Mouse (Mus musculus) hindbrain, embryonic 11.5 days (tissue): ENCODE results near the gene Adgre5. TPM values are rescaled to one million over a fixed set of nuclear protein-coding genes. Genes with fewer than 3 reads are reported as not detected.

Experiments used
- ATAC-seq: fragments of 200-750 bp; cut with Nextera tagmentation; 2 replicates; pipeline ENCODE4 v1.8.0; 2017; ENCODE audit warnings: mild to moderate bottlenecking, moderate TSS enrichment, moderate library complexity; ENCODE audit not compliant: low FRiP score
- DNase-seq: peaks from one replicate; pipeline ENCODE4 v3.0.0-alpha.2; 2015; ENCODE audit warnings: low spot score
- H3K27ac ChIP-seq: fragments of 300-500 bp; sonication (generic); 2 replicates; pipeline ENCODE4 v1.5.1; 2014; ENCODE audit warnings: mild to moderate bottlenecking, low read depth, low read length
- H3K27me3 ChIP-seq: fragments of 300-500 bp; sonication (generic); 2 replicates; pipeline ENCODE4 v1.6.1; 2014; ENCODE audit warnings: mild to moderate bottlenecking, low read length, moderate library complexity, mixed read lengths; ENCODE audit not compliant: control insufficient read depth, insufficient read depth
- H3K36me3 ChIP-seq: fragments of 300-500 bp; sonication (generic); 2 replicates; pipeline ENCODE4 v1.6.1; 2014; ENCODE audit warnings: mild to moderate bottlenecking, low read length, moderate library complexity, mixed read lengths; ENCODE audit not compliant: control insufficient read depth, insufficient read depth
- H3K4me1 ChIP-seq: fragments of 300-500 bp; sonication (generic); replicated peaks from 2 replicates; pipeline ENCODE4 v1.6.1; 2014; ENCODE audit warnings: low read length, mixed read lengths; ENCODE audit not compliant: control insufficient read depth, insufficient read depth
- H3K4me2 ChIP-seq: fragments of 300-500 bp; sonication (generic); replicated peaks from 2 replicates; pipeline ENCODE4 v1.6.1; 2014; ENCODE audit warnings: mild to moderate bottlenecking, low read depth, low read length
- H3K4me3 ChIP-seq: fragments of 300-500 bp; sonication (generic); 2 replicates; pipeline ENCODE4 v1.5.1; 2014; ENCODE audit warnings: low read depth, low read length
- H3K9ac ChIP-seq: fragments of 300-500 bp; sonication (generic); 2 replicates; pipeline ENCODE4 v1.6.1; 2014; ENCODE audit warnings: low read depth, low read length
- H3K9me3 ChIP-seq: fragments of 300-500 bp; sonication (generic); 2 replicates; pipeline ENCODE4 v1.6.1; 2016; ENCODE audit warnings: low read length; ENCODE audit not compliant: control insufficient read depth
- WGBS: fragments of 180-500 bp; shearing (Covaris S2); extraction: QIAGEN DNeasy Blood & Tissue Kit; methylation state at CpG from one replicate; pipeline ENCODE4 v1.1.7; 2014; 5-methylcytosine and 5-hydroxymethylcytosine counted together
- polyA plus RNA-seq: library from polyadenylated mRNA; unstranded; fragments of >200 nt; fragmentation: Nextera tagmentation; extraction: Ambion mirVana; gene quantifications from 2 replicates; pipeline ENCODE4 v1.2.1, GENCODE M21; 2014

Adgre5 gene
- polyA plus RNA-seq, 1 experiment from 2014 or later = 13.8 TPM

- WGBS = 2% methylated on average over 28 of the region's 28 CpGs
- H3K4me2 ChIP-seq = peak overlapping the region; percentile 47
- ATAC-seq (peak; percentile 59; the same call in 1 of the 2 replicates), DNase-seq (peak; percentile 66)
- 0 out of 2 replicates have a peak overlapping the region, but pooled peaks have one; percentile 2 for H3K27ac ChIP-seq
- peaks cover 3% of the 10 kb centered on the region; the same call in 1 of the 2 replicates for H3K4me1 ChIP-seq
- H3K4me3 ChIP-seq = peak overlapping the region; percentile 20
- no peaks in the 10 kb centered on the region for H3K36me3 ChIP-seq
- H3K9ac ChIP-seq = peak overlapping the region; percentile 32
- peaks cover 3% of the 10 kb centered on the region; the same call in 1 of the 2 replicates for H3K27me3 ChIP-seq
- no peaks in the 10 kb centered on the region for H3K9me3 ChIP-seq
Observed at GRCm38 (mm10) chr8:83747661-83748346, 6.7 kb upstream of the Adgre5 start.

- no peak overlapping the region for H3K9ac ChIP-seq
- H3K36me3 ChIP-seq = no peaks in the 10 kb centered on the region
- H3K4me3 ChIP-seq = no peak overlapping the region
- DNase-seq (no peak), ATAC-seq (no peak)
- 77% methylated on average over 4 of the region's 4 CpGs for WGBS
- no peak overlapping the region for H3K4me2 ChIP-seq
- peaks cover 23% of the 10 kb centered on the region for H3K27me3 ChIP-seq
- H3K4me1 ChIP-seq = peaks cover 3% of the 10 kb centered on the region; the same call in 1 of the 2 replicates
- no peak overlapping the region for H3K27ac ChIP-seq
- no peaks in the 10 kb centered on the region for H3K9me3 ChIP-seq
Observed at GRCm38 (mm10) chr8:83744070-83744469, 2.9 kb upstream of the Adgre5 start.

DNA sequence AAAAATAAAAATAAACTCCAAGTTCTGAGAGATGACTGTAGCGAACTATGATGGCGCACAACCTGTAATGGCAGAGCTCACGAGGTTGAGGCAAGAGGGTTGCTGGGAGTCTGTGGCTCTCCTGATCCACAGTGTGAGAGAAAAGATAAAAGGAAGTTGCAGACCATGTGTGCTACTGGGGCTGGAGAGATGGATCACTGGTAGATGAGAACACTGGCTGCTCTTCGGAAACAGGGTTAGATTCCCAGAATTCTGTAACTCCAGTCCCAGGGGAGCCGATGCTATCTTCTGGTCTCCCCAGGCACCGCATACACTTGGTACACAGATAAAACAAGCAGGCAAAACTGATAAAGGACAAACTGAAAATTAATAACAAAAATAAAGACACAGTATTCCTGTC, 1.8 kb upstream of the Adgre5 start:
- ATAC-seq (no peak), DNase-seq (no peak)
- H3K36me3 ChIP-seq = no peaks in the 10 kb centered on the region
- H3K4me3 ChIP-seq = no peak overlapping the region
- H3K27ac ChIP-seq = no peak overlapping the region
- H3K9ac ChIP-seq = no peak overlapping the region
- H3K9me3 ChIP-seq = no peaks in the 10 kb centered on the region
- H3K27me3 ChIP-seq = peaks cover 20% of the 10 kb centered on the region
- 94% methylated on average over 6 of the region's 6 CpGs for WGBS
- no peak overlapping the region for H3K4me2 ChIP-seq
- H3K4me1 ChIP-seq = peaks cover 3% of the 10 kb centered on the region; the same call in 1 of the 2 replicates

DNA sequence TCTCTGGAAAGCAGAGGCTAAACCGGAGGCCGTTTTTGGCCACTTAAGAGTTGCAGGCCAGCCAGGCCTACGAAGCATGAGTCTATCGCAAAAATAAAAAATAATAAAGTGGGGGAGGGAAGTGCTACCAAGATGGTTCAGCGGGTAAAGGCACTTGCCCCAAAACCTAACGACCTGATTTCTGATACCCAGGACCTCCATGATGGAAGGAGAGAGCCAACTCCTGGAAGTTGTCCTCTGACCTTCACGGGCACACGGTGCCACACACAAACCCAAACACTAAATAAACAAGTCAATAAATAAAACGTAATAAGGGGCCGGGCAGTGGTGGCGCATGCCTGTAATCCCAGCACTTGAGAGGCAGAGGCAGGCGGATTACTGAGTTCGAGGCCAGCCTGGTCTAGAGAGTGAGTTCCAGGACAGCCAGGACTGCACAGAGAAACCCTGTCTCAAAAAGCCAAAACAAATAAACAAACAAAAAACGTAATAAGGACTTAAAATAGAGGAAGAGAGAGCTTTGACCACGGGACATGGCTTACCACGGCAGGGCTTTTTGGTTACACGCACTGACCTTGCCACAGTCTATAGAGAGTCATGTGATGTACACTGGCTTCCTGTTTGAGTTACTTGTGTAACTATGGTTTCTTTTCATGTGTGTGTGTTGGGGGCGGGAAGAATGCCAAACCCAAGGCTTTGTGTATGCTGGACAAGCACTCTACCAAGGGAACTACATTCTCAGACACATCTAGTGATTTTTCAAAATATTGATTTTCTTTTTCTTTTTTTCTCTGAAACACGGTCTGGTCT, 926 bp upstream of the Adgre5 start:
- Histone ChIP-seq H3K27me3 (peaks cover 20% of the 10 kb centered on the region), H3K36me3 (no peaks in the 10 kb centered on the region), H3K4me2 (no peak overlapping the region; the same call in 1 of the 2 replicates), H3K4me3 (no peak overlapping the region), H3K4me1 (no peaks in the 10 kb centered on the region; the same call in 1 of the 2 replicates), H3K9ac (no peak overlapping the region), H3K9me3 (no peaks in the 10 kb centered on the region), H3K27ac (no peak overlapping the region)
- DNase-seq (no peak), ATAC-seq (no peak)
- WGBS = 73% methylated on average over 19 of the region's 19 CpGs

GRCm38 (mm10) chr8:83740586-83740975, 545 bp downstream of the Adgre5 start:
- peak overlapping the region; percentile 58; the same call in 1 of the 2 replicates for H3K9ac ChIP-seq
- H3K27ac ChIP-seq = no peak overlapping the region
- no peaks in the 10 kb centered on the region for H3K36me3 ChIP-seq
- DNase-seq = no peak
- H3K27me3 ChIP-seq = peaks cover 20% of the 10 kb centered on the region
- no peaks in the 10 kb centered on the region for H3K9me3 ChIP-seq
- H3K4me1 ChIP-seq = no peaks in the 10 kb centered on the region; the same call in 1 of the 2 replicates
- peak overlapping the region; percentile 47 for H3K4me3 ChIP-seq
- H3K4me2 ChIP-seq = peak overlapping the region; percentile 86
- 17% methylated on average over 3 of the region's 3 CpGs for WGBS
- ATAC-seq = 0 out of 2 replicates have a peak, but pooled peaks have one; percentile 17

- Histone ChIP-seq H3K27ac (no peak overlapping the region), H3K4me2 (no peak overlapping the region)
- WGBS = 40% methylated on average over 8 of the region's 8 CpGs
Observed at GRCm38 (mm10) chr8:83739711-83740468, 1.2 kb downstream of the Adgre5 start.

DNA sequence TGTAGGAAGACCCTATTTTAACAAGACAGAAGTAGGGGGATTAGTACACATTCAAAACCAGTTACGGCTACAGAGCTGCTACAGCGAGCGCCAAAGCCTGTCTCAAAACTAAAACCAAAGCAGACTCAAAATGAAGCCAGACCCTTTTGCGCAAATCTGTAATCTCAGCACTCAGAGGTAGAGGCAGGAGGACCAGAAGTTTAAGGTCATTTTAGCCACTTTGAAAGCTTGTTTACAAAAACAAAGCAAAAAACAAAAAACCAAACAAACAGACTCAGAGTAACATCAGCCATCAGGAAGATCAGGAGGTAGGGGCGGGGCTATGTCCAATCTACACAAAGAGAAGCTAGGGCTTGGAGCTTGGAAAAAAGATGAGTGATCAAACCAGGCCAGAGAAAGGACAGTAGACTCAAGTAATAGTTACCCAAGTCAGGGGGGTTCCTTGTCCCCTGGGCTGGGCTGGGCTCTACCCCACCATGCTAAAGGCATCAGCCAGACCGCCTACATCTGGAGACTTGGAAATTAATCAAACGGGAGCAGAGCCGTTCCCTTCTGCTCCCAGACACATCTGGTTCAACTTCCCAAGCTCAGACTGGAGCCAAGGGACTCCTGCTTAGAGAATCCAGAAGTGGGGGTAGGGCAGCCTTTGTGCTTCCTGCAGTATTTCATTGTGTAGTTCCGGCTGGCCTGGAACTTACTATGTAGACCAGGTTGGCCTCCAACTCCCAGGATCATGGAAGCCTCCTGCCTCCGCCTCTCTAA, 2.0 kb downstream of the Adgre5 start:
- 74% methylated on average over 10 of the region's 10 CpGs for WGBS
- H3K9ac ChIP-seq = no peak overlapping the region
- no peak overlapping the region for H3K27ac ChIP-seq
- ATAC-seq (no peak), DNase-seq (no peak)
- H3K4me1 ChIP-seq = no peaks in the 10 kb centered on the region; the same call in 1 of the 2 replicates
- no peak overlapping the region for H3K4me2 ChIP-seq
- no peaks in the 10 kb centered on the region for H3K9me3 ChIP-seq
- no peak overlapping the region for H3K4me3 ChIP-seq
- H3K36me3 ChIP-seq = no peaks in the 10 kb centered on the region
- peaks cover 20% of the 10 kb centered on the region for H3K27me3 ChIP-seq

More at GRCm38 (mm10) chr8:83739711-83740468, 1.2 kb downstream of the Adgre5 start:
- no peak overlapping the region for H3K9ac ChIP-seq
- no peak overlapping the region for H3K4me3 ChIP-seq
- no peaks in the 10 kb centered on the region; the same call in 1 of the 2 replicates for H3K4me1 ChIP-seq
- H3K27me3 ChIP-seq = peaks cover 20% of the 10 kb centered on the region
- ATAC-seq (no peak), DNase-seq (no peak)
- H3K9me3 ChIP-seq = no peaks in the 10 kb centered on the region
- no peaks in the 10 kb centered on the region for H3K36me3 ChIP-seq
